Mouse (Mus musculus): Measurements from ENCODE around the gene Tmem52.

DNA sequence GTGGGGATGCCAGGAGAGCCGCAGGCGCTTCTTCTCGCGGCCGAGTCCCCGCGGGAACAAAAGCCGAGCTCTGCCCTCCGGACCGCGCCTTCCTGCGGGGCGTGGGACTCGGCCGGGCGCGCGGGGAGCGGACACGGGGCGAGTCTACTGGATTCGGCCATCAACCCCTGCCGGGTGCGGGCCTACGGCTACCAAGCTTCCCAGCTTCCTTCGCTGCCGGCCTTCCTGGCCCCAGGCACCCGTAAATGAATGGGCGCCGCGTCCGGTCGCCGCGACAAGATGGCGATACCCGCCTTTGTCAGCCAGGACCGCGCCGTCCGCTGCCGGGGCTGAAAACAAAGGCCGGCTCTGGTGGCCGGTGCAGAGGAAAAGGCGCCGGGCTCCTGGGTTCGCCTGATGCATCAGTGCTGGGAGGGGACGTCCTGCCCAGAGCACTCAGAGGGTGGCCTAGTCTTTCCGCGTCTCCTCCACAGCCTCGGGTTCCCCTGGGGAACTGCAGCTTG lies 23.3 kb downstream of the Tmem52 start:
- TF ChIP-seq NELFE (IDR thresholded peaks at IDR 0.05; ENCODE audit: low read depth, low read length) (no peak), E2F4 (IDR thresholded peaks at IDR 0.05; ENCODE audit: borderline replicate concordance, low read depth, low read length) (no peak), CTCF (IDR thresholded peaks at IDR 0.05 in 2 of 3, conservative IDR thresholded peaks at IDR 0.05 in 1 of 3; ENCODE audit: control insufficient read depth in 1 of 3, insufficient read depth in 1 of 3, low read depth in 2 of 3, low read length in 3 of 3, poor library complexity in 1 of 3, severe bottlenecking in 1 of 3) (no peak), POLR2A (IDR thresholded peaks at IDR 0.05; ENCODE audit: control insufficient read depth in 1 of 2, insufficient read depth in 1 of 2, low read depth in 1 of 2, low read length in 2 of 2, poor library complexity in 1 of 2) (no peak), GATA1 (IDR thresholded peaks at IDR 0.05; ENCODE audit: low read depth, low read length) (no peak)

Measured in MEL (cell line).